Mouse (Mus musculus) ES-Bruce4 (cell line): ENCODE data around the gene Mast1. TPM values are rescaled to one million over a fixed set of nuclear protein-coding genes. Genes with fewer than 3 reads are reported as not detected.

Experiments used
- H3K27ac ChIP-seq: 2 replicates; pipeline ENCODE4 v1.5.1; 2012; ENCODE audit warnings: low read length, inconsistent platforms; ENCODE audit not compliant: insufficient read depth
- H3K27me3 ChIP-seq: 2 replicates; pipeline ENCODE4 v1.6.1; 2012; ENCODE audit warnings: mild to moderate bottlenecking, low read length, inconsistent platforms; ENCODE audit not compliant: control insufficient read depth, poor library complexity, insufficient read depth, severe bottlenecking
- H3K36me3 ChIP-seq: 2 replicates; pipeline ENCODE4 v1.6.1; 2012; ENCODE audit warnings: inconsistent platforms, mild to moderate bottlenecking, low read length, moderate library complexity; ENCODE audit not compliant: control insufficient read depth, poor library complexity, insufficient read depth, severe bottlenecking
- H3K4me1 ChIP-seq: one replicate; pipeline ENCODE4 v1.8.1; 2011; ENCODE audit warnings: low read length; ENCODE audit not compliant: control insufficient read depth, insufficient read depth
- H3K4me3 ChIP-seq: 2 replicates; pipeline ENCODE4 v1.5.1; 2011; ENCODE audit warnings: low read depth, mild to moderate bottlenecking, low read length
- H3K9ac ChIP-seq: 2 replicates; pipeline ENCODE4 v1.6.1; 2012; ENCODE audit warnings: low read depth, mild to moderate bottlenecking, inconsistent platforms; ENCODE audit not compliant: poor library complexity, severe bottlenecking
- H3K9me3 ChIP-seq: replicated peaks from 2 replicates; pipeline ENCODE4 v1.6.1; 2012; ENCODE audit warnings: mild to moderate bottlenecking, low read length, inconsistent platforms; ENCODE audit not compliant: control insufficient read depth, poor library complexity, insufficient read depth, severe bottlenecking
- CTCF ChIP-seq: IDR thresholded peaks from one replicate; pipeline ENCODE4 v1.8.1; 2011; ENCODE audit warnings: low read depth, low read length
- EP300 ChIP-seq: IDR thresholded peaks from 2 replicates; pipeline ENCODE4 v1.6.1; 2011; ENCODE audit warnings: low read depth, low read length; ENCODE audit not compliant: insufficient read depth
- POLR2A ChIP-seq: IDR thresholded peaks from one replicate; pipeline ENCODE4 v1.8.1; 2011; ENCODE audit warnings: low read length; ENCODE audit not compliant: insufficient read depth
- polyA plus RNA-seq: library from polyadenylated mRNA; stranded (reverse); fragments of >200 nt; gene quantifications from 2 replicates; pipeline ENCODE4 v1.2.4, GENCODE M21; 2011; ENCODE audit warnings: low read depth; ENCODE audit not compliant: missing spikeins, insufficient read depth, insufficient read length

The Mast1 gene
- polyA plus RNA-seq, 1 experiment, result 1.5 TPM

GRCm38 (mm10) chr8:84977435-84978247 is 40.5 kb upstream of the Mast1 start:
- Histone ChIP-seq H3K9me3 (no peaks in the 10 kb centered on the region), H3K27ac (peak overlapping the region; percentile 64; the same call in 1 of the 2 replicates), H3K9ac (peak overlapping the region; percentile 94), H3K36me3 (peaks cover 8% of the 10 kb centered on the region; the same call in 1 of the 2 replicates), H3K27me3 (no peaks in the 10 kb centered on the region), H3K4me3 (peak overlapping the region; percentile 90), H3K4me1 (peaks cover 2% of the 10 kb centered on the region)
- TF ChIP-seq CTCF (no peak), EP300 (peak; percentile 50; the same call in 1 of the 2 replicates)

GRCm38 (mm10) chr8:84976763-84977434 is 39.7 kb upstream of the Mast1 start:
- no peak for TF ChIP-seq EP300
- TF ChIP-seq POLR2A, result peak; percentile 80
- no peak for TF ChIP-seq CTCF
- H3K27me3 ChIP-seq, result no peaks in the 10 kb centered on the region
- peaks cover 10% of the 10 kb centered on the region for H3K36me3 ChIP-seq
- H3K27ac ChIP-seq, result peak overlapping the region; percentile 64
- H3K9ac ChIP-seq, result peak overlapping the region; percentile 94
- H3K4me3 ChIP-seq, result peak overlapping the region; percentile 90
- no peaks in the 10 kb centered on the region for H3K9me3 ChIP-seq
- peaks cover 2% of the 10 kb centered on the region for H3K4me1 ChIP-seq

- peaks cover 17% of the 10 kb centered on the region for H3K36me3 ChIP-seq
- H3K4me1 ChIP-seq, result peaks cover 2% of the 10 kb centered on the region
- peak overlapping the region; percentile 90 for H3K4me3 ChIP-seq
- H3K9ac ChIP-seq, result peak overlapping the region; percentile 94
- TF ChIP-seq EP300 (peak; percentile 74), CTCF (no peak)
- no peaks in the 10 kb centered on the region for H3K27me3 ChIP-seq
- no peaks in the 10 kb centered on the region for H3K9me3 ChIP-seq
- peak overlapping the region; percentile 90 for H3K27ac ChIP-seq
Observed at GRCm38 (mm10) chr8:84976031-84976762, 39.0 kb upstream of the Mast1 start.

- TF ChIP-seq EP300 (0 out of 2 replicates have a peak, but pooled peaks have one; percentile 36), CTCF (peak; percentile 87), POLR2A (no peak)
- Histone ChIP-seq H3K4me3 (peak overlapping the region; percentile 66), H3K27me3 (no peaks in the 10 kb centered on the region), H3K4me1 (no peaks in the 10 kb centered on the region), H3K9me3 (no peaks in the 10 kb centered on the region), H3K27ac (peak overlapping the region; percentile 90), H3K36me3 (peaks cover 24% of the 10 kb centered on the region), H3K9ac (peak overlapping the region; percentile 94)
Observed at GRCm38 (mm10) chr8:84975434-84975833, 38.3 kb upstream of the Mast1 start.

- no peaks in the 10 kb centered on the region for H3K27me3 ChIP-seq
- peaks cover 24% of the 10 kb centered on the region for H3K36me3 ChIP-seq
- no peaks in the 10 kb centered on the region for H3K9me3 ChIP-seq
- TF ChIP-seq EP300 (no peak), CTCF (no peak)
- H3K4me1 ChIP-seq, result no peaks in the 10 kb centered on the region
- H3K9ac ChIP-seq, result no peak overlapping the region
- H3K4me3 ChIP-seq, result no peak overlapping the region
- H3K27ac ChIP-seq, result peak overlapping the region; percentile 53
Observed at GRCm38 (mm10) chr8:84974543-84975142, 37.5 kb upstream of the Mast1 start.
